Mouse (Mus musculus) embryo, embryonic 11.5 days (tissue): ENCODE data around the gene Rhov.

ENCODE experiments used
- DNase-seq: peaks from one replicate; pipeline ENCODE4 v3.0.0-alpha.2; 2012; ENCODE audit warnings: low read depth, low spot score

Gene Rhov

GRCm38 (mm10) chr2:119238671-119239070 is 32.4 kb downstream of the Rhov start:
- no peak for DNase-seq

- DNase-seq = no peak
Measured at GRCm38 (mm10) chr2:119237871-119238220, 33.2 kb downstream of the Rhov start.

GRCm38 (mm10) chr2:119237210-119237870 is 33.7 kb downstream of the Rhov start, which contains the start of gene Spint1:
Gene Spint1 (plus strand): TSS chr2:119237362.
- DNase-seq = no peak

GRCm38 (mm10) chr2:119236682-119237209 is 34.3 kb downstream of the Rhov start:
- no peak for DNase-seq

GRCm38 (mm10) chr2:119229775-119230704 is 41.0 kb downstream of the Rhov start, which contains the start of gene Ppp1r14d:
Gene Ppp1r14d (minus strand): TSS chr2:119229906.
- no peak for DNase-seq
